Mouse (Mus musculus) c-Kit-positive CD71-positive TER-119-negative erythroid progenitor cells, embryonic 14.5 days (primary cell): Measurements from ENCODE around the gene Tti1.

Experiments used
- DNase-seq: peaks from one replicate; pipeline ENCODE4 v3.0.0-alpha.2; 2013; ENCODE audit warnings: low read depth

The Tti1 gene

DNA sequence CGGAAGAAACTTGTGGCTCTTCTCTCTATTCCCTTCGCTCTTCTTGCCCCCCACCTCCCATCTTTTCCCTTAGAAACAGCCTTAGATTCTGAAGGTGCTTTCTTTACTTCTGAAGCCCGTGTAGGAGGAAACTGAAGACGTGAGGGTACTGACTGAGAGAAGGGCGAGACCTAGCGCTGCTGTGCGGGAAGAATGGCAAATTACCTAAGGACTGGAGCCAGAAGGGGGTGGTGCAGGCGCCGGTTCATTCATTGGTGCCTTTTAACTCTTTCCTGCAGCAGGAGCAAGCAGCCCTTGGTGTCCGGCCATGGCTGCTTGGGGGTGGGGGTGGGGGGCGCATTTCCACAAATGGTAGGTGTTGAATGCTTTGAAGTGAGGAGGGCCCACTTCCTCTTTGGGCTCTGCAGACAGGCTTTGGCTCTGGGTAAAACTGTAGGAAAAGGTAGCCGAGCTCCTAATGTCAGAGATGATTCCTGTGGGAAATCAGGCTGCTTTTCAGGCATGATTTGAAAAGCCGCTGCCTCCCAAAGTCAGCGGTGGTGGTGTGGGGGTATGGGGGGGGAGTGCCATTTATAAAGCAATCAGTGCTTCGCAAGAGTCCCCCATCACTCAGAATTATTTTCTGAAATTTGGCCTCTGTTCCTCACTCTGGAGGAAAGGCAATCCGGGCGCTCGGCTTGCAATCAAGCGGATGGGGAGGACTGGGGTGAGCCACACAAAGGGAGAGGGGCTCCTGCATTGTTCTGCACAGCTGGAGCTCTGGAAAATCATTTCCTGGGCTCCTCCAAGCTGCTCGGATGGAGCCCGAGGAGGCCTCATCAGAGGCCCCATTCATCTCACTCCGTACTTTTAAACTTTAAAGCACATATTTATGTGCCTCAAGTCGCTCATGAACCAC, 53.4 kb downstream of the Tti1 start:
- no peak for DNase-seq

DNA sequence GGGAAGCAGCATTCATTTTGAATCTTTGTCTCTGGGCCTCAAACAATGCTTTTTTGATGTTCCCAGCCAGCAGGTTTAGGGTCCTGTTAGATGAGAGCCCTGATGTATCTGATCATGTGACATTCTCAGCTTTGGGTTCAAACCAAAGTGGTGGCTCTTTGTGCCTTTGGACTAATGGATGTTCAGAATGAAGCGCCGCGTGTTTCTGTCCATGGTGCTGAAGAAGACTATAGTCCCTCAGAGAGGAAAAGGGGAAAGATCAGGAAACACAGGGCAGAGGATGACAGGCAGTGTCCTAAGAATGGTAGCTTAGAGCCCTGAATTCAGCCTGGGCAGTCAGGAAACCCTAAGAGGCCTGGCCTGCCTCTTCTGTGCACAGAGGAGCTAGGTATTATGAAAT, 57.6 kb downstream of the Tti1 start:
- peak; percentile 53 for DNase-seq

DNA sequence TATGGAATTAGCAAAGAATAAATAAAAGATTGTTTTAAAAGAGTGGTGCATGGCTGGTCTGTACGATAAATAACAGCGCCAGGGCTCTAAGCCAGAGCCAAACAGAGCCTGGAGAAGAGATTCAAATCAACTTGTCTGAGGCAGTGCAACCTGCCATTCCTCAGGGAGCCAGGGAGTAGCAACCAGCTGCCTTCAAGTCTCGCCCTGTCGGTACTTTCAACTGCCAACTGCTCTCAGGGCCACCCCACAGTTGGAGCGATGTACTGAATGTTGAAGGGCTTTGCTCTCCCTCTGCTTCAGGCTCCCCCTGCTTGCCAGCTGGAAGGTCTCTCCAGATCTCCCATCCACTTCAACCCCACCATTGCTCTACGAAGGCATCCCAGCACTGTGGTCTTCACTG, 58.1 kb downstream of the Tti1 start:
- no peak for DNase-seq

DNA sequence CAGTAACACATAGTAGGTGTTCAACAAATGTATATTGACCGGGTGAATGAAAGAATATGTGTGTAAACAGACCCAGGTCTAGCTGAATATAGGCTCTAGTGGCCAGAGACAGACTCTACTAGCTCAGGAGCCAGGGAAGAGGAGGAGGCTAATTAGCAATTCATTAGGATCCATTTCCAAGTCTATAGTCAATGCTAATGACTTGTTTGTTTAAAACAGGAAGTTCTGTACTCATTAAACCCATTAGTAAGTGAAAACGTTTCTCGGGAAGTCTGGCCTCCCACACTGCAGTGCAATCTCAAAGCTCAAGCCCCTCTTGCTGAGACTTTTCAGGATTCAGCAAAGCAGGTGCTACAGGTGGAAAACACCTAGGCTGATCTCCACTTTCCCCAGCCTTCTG, 60.4 kb downstream of the Tti1 start:
- no peak for DNase-seq

DNA sequence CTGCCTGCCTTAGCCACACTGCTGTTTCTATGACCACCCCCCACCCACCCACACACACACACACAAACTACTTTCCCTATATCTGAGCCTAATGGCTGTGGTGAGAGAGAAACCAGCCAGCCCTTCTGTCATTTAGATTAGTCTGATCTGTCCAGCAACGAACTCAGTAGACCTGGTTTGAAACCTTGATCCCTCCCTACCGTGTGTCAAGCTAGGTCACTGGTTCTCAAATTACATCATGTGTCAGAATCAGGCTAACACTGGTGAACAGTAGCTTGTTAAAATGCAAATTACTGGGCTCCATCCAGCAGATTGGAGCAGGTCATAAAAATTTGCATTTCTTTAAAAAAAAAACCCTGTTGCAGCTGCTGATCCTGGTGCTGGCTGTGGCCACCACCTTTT, 70.5 kb downstream of the Tti1 start:
- no peak for DNase-seq

DNA sequence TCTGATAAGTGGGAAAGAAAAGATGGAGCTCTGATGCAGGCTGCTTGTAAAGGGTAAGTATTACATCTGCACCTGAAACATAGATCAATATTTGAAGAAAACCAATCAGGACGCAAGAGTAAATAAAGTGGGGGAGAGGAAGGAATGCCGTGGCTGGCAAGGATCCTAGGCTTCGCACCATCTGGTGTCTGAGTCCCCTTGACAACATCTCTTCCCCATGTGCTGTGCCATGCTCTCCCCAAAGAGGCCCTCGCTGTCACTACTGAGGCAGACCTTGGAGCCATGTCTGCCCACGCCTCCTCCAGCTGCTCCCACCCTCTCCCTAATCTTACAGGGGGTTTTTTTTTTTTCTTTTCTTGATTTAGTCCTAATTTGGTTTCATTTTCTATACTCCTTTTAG, 74.3 kb downstream of the Tti1 start:
- no peak for DNase-seq

DNA sequence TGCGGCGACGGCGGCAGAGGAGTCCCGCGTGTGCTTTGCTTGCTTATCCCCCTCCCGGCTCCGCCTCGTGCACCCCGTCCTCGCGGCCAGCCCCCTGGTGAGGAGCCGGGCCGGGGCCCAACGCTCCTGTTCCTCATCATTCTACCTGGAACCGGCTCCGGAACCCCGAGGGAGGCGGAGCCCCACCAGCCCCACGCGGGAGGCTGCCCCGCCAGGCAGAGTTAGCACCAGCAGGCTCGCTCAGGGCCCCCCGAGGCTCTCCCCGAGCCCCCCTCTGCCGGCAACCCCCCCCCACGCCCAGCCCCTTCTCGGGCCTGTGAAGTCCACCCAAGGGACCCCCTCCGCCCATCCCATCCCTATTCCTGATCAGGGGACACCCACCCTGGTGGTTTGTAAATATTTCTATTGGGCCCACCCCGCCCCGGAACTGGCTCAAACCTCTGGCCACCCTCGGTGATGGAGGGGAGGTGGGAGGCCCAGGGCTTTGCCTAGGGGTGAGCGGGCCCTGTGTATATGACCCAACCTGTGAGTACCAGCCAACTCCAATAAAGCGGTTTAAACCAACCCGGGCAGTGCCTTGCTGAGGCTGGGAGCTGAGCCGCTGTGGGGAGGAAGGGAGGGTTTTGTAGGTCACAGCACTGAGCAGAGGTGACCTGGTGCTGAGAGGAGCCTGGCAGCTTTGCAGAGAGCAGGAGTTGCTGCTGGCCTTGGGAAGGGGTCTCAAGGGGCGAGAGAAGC, 83.9 kb downstream of the Tti1 start:
- DNase-seq = no peak

DNA sequence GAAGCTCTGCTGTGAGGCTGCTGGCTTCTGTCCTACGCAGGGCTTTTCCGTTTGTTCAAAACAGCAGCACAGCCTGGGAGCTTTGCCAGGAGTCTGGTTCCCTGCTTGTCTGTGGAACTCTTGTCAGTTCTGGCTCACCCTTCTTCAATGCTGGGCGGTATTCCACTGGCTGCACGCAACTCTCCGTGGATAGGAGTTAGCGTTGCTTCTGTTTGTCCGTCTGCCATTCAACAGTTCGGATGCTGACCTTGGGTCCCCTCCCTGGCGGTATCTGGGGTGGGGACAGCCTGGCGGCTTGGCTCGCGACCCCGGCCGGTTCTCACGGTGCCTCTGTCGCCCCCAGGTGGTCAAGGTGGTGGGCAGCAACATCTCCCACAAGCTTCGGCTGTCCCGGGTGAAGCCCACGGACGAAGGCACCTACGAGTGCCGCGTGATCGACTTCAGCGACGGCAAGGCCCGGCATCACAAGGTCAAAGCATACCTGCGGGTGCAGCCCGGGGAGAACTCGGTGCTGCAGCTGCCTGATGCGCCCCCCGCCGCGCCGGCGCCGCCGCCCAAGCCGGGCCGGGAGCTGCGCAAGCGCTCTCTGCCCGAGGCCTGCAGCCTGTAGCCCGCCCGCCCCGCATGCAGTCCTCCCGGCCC, 84.6 kb downstream of the Tti1 start:
- no peak for DNase-seq

DNA sequence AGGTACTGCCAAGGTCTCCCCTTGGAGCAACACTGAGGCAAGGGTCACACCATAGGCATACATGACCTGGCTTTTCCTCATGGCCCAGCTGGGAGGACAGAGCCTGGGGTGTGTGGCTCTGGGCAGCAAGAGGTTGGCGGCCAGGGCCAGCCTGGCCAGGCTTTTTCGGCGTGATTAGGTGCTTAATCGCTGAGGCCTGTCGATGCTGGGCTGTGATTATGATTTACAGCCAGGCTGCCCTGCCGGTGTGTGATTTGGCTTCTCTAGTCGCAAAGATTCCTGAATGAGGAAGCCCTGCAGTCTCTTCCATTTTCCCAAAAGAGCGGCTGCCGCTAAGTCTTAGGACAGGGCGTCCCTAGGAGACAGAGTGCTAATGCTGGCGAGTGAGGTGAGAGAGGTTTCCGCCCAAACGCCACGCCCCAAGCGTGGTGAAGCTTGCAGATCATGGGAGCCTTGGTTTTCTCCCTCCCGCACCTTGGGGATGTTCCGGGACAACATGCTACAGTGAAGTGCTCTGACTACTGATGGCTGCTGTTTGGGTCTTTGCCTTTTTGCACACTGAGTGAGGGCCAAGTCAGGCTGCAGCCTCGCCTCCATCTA, 87.5 kb downstream of the Tti1 start:
- DNase-seq = no peak

DNA sequence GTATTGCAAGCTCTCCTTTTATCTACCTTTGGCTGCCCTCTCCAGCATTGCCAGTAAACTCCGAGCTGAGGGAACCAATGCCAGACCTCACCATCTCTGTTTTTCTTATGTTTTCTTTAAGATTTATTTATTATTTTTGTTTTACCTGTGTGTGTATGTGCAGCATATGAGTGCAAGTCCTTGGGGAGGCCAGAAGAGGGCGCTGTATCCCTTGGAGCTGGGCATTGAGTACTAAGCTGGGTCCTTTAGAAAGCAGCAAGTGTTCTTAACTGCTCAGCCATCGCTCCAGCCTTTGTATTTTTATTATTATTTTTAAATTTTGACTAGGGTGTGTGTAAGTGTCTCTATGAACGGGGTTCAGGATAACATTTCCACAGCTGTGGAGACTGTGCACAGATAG, 91.6 kb downstream of the Tti1 start:
- DNase-seq = no peak

DNA sequence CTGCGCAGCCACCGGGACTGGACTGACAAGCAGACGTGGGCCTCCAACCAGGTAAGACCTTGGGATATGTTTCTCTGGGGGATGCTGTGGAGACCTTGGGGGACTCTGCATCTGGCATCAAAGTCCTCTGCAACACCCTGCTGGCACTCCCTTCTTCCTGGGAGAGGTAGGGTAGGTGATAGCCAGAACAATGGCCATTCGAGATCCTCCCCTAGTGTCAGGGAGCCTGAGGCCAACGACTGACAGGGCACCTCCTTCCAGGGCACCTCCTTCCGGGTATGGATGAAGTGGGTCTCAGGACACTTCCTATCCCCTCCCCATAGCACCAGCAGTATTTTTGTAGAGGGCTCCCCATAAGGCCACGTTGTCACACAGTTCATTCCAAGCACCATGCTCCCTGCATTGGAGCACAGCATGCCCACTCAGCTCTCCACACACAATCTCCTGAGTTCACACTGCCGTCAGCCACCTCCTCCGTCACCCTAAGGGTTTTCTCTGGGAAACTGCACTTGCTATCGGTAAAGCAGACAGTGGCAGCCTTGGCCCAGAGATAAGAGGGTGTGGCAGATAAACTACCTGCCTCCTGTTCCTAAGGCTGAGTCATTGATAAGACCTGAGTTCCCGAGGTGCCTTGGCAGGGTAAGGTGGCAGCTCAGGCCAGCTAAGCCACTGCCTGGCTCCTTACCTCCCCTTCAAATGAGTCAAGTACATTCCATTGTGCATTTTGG, 92.6 kb downstream of the Tti1 start:
- no peak for DNase-seq

DNA sequence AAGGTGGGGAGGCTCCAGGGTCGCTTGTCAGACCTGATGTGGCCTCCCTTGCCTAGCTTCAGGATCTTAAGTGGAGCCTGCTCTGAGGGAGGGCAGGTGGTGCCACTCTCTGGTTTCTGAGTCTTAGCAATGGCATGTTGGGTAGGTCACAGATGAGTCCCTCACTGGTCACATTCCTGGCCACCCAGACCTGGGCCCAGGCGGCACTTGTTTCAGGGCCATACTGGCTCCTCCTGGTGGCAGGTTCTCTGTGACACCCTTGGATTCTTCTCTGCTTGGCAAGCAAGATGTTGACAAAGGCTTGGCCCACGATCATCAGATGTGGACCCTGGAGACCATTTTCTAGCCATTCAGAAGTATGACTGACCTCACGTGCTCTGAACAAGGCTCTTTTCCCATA, 95.6 kb downstream of the Tti1 start:
- DNase-seq = no peak
